Mouse (Mus musculus) layer of hippocampus, adult 18-20 months (tissue): ENCODE results near the gene Exosc5. TPM values are rescaled to one million over a fixed set of nuclear protein-coding genes. Genes with fewer than 3 reads are reported as not detected.

Experiments used
- DNase-seq, 2 experiments: peaks; one replicate each; pipeline ENCODE4 v3.0.0; 2022; ENCODE audit warnings: low spot score in 2 of 2
- long read RNA-seq: library from polyadenylated mRNA; stranded (forward); transcript quantifications from one replicate; pipeline ENCODE4 v2.0.0, GENCODE M21; 2021
- total RNA-seq, 2 experiments: library from RNA; stranded (reverse); gene quantifications; 2 replicates each; pipeline ENCODE4 v1.2.3; 2021

Gene Exosc5
- 10 to 100 TPM; 25.8 to 30.4 TPM for total RNA-seq
- long read RNA-seq, transcript Exosc5-201 (6 exons, 1,020 nt) = major isoform, 9 of 14 reads
- long read RNA-seq, partial matches to known transcripts = 0 of 14 reads
- long read RNA-seq, other reads (novel, unspliced or antisense) = 5 of 14 reads

DNA sequence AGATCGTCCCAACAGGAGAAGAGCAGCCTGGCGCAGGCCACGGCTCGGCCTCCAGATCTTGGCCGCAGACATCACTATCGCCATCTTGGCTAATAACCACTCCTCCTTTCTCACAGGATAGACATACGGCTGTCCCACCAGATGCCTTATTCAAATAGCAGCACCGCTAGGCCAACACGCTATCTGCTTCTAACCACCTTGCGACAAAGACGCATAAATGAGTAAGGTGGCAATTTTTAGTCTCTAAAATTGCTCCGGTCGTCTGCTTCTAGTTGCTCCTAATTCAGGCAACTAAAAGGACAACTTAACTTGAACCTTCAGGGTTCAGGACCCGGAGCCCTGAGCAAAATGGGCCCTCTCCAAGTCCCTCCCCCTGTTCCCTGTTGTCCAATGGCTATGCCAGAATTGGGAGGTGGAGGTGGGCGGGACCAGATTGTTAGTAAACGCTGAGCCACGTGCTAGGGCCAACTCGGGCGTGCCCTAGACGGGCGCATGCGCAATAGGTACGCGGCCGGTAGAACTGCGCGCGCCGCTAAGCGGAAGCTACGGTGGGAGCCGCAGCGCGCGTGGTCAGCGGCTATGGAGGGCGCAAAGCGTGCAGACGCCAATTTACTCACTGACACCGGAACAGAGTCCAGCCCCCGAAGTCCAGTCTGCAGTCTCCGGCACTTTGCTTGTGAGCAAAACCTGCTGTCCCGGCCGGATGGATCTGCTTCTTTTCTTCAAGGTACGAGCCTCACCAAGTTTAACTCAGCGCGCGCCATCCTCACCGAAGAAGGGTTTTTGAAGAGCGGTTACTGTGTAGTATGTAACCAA lies at the start of gene Exosc5, which contains the start of gene Bckdha:
TSS of gene Exosc5 (plus strand) at position 508 of the 816 bp plus-strand sequence.
TSS of gene Bckdha (minus strand) at position 325 of the 816 bp plus-strand sequence.
- peak; percentile 99 to 100 for DNase-seq

DNA sequence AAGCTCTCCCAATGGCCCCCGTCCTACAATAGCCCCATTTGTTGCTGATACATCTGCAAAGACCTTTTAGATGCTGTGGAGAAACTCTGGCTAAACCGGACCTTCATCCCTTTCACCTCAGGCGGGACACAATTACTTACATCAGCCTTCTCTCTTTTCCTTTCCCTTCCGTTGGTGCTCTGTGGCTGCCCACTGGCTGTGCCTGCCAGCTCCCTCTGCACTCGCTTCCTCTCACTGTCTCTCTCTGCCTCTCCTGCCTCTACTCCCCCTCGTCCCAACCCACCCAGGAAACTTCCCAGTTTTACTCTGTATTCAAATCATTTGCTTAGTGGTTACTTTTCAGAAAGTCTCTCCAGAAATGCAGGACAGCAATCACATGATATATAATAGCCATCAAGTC lies 48.9 kb upstream of the Exosc5 start:
- no peak for DNase-seq

DNA sequence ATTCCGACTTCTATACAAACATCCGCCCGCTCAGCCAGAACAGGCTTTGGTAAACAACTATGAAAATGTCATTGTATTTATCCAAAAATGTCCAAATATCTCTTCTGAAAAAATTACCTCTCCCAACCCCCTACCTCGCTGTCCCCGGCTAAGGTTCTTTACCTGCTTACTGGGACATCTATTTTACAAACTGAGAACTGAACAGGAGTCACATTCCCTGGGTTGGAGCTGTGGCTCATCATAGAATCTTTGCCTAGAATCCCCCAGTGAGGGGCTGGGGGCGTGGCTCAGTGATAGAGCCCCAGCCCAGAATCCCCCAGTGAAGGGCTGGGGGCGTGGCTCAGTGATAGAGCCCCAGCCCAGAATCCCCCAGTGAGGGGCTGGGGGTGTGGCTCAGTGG lies 47.5 kb upstream of the Exosc5 start:
- DNase-seq = no peak

DNA sequence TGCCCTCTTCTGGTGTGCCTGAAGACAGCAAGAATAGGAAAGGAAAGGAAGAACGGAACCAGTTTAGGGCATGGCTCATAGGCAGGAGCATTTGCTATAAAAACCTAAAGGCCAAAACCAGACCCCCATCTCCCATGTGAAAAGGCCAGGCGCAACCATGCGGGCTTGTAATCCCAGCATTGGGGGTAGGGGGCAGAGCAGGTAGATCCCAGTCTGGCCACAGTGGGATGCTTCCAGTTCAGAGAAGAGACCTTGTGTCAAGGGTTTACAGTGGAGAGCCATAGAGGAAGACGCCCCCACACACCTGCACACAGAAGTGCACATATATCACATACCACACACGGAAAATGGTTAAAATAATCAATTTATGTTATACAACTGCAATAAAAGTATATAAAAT lies 44.9 kb upstream of the Exosc5 start:
- DNase-seq = no peak

DNA sequence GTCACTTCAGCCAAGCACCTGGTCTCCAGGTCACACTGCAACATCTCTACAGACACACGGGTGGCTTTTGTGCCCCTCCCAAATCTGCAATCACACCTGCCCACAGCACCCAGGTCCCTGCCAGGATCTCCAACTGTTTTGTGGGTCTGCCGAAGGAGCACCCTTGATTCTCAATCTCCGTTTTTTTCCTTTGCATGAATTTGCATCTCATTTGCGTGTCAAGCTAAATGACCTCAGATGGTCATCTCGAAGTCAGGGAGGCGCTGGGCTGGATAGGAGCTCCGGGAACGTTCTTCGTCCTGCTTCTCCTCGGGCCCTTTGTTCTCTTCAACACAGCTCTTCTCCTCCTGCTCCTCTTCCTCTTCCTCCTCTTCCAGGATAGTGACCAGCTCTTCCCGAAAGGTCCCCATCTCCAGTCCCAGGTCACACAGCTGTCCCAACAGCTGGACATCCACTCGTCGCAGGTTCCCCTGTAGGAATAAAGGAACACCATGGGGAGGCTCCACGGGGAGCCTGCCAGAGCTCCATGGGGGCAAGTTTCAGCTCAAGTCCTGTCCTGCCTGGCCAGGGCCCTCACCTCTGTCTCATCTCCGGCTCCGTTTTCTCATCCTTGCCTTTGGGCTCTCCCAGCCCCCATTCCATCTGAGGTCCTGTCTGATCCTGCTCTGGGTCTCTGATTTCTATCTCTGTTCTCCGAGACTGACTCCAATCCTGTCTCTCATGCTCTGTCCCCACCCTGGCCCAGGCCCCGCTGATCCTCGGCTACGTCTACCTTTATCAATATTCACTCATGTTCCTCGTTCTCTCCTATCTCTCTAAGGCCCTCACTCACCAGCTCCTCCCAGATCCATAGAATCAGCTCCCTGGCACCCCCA lies 43.9 kb upstream of the Exosc5 start:
- DNase-seq = no peak

DNA sequence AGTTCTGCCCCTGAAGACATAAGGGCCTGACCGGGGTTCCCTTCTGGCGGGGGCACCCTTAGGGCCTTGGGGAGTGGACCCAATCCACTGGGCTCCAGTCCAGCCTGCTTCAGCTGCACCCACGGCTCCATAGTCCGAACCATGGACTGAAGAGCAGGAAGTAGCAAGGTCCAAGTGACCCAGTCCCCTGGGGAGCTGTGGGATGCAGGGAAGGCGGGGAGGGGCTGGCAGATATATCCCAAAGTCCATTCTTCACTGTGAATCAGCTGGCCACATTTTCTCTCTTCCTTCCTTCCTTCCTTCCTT lies 43.3 kb upstream of the Exosc5 start, which contains the start of gene Erich4:
TSS of gene Erich4 (minus strand) at position 187 of the 306 bp plus-strand sequence.
- no peak for DNase-seq

DNA sequence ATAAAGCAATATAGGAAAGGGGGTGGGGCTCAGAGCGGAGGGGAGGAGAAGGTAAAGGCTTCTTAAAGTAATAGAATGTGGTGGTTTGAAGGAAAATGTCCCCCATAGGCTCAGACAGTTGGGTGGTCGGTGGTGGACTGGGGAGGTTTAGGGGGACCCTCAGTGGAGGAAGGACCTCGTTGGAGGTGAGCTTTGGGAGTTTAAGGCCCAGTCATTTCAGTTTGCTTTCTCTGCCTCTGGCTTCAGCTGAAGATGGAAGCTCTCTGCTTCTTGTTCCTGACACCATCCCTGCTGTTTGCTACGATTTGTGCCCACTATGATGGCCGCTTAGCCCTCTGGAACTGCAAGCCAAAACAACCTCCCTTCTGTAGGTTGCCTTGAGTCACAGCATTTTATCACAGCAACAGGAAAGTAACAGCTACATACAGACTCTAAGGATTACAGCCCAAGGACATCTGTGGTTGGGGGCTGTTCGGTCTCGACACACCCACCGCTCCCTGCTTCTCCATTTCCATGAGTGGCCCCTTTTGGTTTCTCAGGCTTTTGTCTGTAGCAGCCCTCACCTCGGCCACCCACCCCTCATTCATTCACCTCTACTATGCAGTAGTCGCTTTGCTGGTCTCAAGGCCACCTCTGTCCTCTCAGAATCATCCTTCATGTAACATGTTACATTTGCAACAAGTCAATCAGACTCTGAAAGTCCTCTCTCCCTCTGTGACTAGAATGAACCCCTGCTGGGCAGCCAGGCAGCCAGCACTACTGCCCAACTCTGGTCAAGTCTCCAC lies 41.4 kb upstream of the Exosc5 start:
- DNase-seq = no peak

DNA sequence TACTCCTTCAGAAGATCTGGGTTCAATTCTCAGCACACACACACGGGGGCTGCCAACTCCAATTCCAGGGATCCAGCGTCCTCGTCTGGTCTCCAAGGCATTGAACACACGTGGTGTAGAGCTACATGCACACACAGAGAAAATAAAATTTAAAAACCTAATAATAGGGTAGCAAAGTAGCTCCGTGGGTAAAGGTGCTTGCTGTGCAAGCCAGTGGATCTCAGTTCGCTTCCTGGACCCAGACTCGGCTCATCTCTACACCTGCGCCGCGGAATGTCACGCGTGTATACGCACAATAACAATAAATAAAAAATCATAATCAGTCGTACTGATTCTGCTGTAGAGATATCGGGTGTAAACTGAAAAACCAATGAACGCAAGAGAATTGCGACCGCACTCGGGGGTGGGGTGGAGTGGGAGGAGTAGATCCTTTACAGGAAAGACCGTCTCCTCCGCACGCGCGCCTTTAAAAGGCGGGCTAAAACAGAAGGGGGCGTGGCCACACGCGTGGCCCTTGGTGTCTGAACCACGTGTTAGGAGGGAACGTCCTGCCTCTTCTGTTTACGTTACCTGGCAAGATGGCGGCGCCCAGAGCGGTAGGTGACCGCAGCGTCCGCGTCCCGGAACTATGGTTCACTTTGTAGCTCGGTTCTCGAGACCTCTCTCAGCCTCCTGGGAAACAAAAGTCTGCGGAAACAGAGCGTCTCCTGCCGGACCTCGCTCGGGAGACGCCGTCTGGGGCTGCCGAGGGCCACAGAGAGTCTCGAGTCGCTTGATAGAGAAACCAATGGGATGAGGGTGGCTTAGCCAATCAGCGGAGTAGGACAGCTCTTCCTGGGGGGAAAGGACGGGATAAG lies 39.9 kb upstream of the Exosc5 start, which contains the start of gene Dmac2:
TSS of gene Dmac2 (plus strand) at position 550 of the 857 bp plus-strand sequence.
- peak; percentile 93 to 97 for DNase-seq

DNA sequence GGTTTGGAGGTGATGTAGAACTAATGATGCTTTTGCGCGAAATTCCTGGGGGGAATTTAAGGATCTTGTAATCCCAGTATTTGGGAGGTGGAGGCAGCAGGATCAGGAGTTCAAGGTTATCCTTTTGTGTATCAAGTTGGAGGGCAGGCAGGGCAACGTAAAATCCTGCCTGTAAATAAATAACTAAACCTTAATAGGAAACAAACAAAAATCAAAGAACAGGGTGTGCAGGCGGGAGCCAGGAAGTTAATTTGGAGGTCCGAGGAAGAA lies 39.3 kb upstream of the Exosc5 start:
- DNase-seq = no peak

DNA sequence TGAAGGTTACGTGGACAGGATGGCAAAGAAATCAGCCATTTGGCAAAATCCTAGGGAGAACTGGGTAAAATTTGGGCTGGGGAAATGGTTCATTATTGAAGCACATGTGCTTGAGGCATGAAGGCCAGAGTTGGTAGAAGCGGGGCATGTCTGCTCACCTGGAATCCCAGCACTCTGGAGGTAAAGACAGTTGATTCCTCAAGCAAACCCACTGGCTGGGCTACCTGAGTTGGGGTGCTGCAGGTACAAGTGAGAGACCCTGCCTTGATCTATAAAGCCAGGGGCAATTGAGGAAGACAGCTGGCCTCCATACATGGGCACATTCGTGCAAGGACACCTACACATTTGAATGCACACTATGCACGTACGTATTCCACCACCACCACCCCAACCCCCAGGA lies 38.9 kb upstream of the Exosc5 start:
- no peak for DNase-seq

DNA sequence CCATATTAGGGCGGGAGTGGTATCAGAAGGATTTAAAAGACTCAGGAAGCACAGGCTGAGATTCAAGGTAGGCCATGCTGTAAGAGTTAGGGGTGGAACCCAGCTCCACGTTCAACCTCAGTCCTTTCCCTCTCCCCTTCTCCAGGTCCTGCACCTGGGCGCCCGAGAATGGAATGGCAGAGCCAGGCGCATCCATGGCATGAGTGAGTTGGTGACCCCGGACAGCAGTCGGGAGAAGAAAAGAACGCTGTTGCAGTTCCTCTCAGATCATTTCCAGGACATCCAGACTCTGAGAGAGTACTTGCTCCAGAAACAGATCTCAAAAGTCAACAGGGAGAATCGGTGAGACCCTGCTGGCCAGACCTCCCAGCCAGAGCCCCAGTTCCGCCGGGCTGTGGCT lies 38.2 kb upstream of the Exosc5 start:
- DNase-seq = no peak

DNA sequence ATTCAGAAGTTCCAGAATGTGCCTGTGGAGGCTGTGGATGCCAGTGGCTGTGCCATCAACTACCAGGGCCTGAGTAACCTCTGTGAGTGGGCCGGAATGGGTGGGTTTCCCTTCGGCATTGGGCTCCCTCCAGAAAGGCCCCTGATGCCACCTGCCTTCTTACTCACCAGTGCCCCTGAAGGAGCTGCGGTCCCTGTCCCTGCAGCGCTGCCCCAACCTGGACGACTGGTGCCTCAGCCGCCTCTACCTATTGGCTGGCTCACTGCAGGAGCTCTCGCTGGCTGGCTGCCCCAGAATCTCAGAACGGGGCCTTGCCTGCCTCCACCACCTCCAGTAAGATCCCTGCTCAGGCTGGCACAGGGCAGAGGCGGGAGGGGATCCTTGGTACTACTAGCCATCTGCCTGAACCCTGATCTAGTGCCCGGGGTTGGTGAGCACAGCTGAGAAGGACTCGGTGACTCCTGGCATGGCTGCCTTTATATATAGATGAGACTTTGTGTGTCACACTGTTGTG lies 35.0 kb upstream of the Exosc5 start:
- DNase-seq = no peak

DNA sequence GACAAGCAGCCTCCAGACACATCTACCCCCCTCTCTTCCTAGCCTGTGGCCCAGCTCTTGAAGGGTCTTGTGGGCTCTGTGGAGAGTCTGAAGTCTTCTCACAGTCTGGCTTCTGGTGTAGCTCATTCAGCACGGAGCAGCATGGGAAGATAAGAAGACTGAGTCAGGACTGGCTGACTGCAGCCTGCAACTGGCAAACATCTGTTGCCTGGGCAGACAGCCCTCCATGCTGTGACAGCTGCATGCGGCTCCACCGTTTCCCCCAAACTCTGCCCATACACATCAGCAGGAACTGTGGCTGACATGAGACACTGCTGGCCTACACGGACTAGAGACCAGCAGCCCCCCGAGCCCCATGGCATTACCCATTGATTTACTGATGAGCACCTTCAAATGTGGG lies 34.1 kb upstream of the Exosc5 start:
- no peak for DNase-seq

DNA sequence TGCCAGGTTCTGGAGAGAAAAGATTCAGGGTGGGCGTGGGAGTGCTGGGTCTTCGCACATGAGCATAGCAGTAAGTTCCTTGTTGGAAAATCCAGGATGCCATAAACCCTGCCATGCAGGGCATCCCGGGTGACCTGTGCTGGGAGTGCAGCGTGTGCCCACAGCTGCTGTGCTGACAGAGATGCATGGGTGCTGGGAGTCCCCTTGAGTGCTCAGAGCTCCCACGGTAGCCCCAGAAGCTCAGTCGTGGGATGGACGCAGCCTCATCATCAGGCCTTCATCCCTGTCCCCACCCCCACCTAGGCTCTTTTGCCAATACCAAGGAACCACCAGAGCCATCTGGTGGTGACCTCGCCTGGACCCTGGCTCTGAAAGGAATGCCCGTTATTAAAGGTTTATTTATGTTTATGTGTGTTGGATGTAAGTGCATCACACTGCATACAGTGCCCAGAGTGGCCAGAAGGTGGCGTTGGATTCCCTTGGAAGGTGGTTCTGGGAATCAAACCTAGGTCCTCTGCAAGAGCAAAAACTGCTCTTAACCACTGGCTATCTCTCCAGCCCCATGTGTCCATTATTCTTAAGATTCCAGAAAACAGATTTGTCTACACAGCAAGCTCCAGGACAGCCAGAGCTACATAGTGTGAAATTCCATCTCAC lies 33.2 kb upstream of the Exosc5 start:
- DNase-seq = no peak

DNA sequence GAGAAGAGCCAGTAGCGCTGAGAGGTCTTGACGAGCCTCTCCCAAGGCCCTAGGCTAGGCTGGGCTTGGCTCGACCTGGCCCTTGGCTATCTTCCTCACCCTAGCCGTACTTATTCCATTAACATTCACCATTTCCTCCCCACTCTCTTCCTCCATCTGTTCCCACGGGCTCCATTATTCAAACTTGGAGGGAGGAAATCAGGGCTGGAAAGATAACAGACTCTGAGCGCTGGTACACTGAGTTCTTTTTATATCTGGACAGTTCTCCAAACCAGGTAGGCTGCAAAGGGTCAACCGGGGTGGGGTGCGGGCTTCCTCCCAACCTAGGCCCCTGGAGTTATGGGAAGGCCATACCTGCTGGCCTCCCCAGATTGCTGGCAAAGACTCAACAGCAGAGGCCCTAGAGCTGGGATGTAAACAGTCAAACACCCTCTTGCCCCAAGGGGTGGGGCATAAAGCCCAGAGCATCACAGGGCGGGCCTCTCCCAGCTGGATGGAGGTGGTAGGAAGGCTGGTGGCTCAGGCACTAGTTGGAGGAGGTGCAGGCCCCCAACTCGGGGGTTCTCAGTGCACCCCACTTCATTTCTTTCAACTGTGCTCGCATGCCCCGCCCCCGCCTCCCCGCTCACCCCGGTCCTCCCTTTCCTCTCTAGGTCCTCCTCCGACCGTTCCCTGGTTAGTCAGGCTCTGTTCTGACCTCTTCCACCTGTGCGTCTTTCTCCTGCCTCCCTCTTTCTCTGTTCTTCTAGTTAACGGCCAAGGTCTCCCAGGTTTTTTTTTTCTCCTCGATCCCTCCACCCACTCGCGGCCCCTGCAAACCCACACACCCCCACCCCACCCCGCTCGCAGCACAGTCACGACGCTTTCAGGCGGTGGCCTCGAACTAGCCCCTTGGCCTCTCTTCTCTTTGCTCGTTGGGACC lies 32.2 kb upstream of the Exosc5 start, which contains the start of gene B3gnt8:
TSS of gene B3gnt8 (plus strand) at position 146 of the 922 bp plus-strand sequence.
- DNase-seq = no peak

DNA sequence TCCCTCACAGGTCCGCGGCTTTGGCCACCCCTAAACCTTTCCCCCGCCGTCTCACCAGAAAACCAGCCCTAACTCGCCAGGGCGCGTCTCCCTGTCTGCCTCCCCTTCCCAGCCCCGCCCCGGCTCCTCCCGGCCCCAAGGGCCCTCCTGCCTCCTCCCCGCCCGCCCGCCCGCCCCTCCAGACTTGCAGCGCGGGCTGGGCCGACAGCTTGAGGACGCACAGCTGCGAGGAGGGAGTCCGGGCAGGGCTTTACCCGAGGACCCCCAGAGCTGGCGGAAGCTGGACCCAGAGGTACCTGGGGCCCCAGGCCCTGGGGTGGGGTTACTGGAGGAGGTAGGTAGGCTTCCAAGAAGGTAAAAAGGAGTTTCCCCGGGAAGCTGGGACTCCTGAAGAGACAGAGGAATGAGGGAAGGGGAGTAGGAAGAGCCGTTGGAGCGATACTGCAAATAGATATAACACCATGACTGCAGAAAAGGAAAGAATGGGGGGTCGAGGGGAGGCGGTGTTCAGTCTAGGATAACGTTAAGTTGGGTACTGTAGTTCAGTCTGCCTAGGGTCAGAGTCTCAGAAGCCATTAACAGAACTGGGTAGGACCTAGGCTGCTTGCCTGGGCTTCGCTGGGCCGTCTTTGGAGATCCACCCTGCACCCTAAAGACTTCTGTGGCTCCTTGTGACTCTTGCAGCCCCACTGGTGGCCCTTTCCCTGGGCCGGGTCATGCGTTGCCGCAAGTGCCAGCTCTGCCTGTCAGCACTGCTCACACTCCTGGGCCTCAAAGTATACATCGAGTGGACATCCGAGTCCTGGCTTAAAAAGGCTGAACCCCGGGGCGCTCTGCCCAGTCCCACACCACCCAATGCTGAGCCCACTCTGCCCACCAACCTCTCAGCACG lies 31.3 kb upstream of the Exosc5 start:
- DNase-seq = no peak

DNA sequence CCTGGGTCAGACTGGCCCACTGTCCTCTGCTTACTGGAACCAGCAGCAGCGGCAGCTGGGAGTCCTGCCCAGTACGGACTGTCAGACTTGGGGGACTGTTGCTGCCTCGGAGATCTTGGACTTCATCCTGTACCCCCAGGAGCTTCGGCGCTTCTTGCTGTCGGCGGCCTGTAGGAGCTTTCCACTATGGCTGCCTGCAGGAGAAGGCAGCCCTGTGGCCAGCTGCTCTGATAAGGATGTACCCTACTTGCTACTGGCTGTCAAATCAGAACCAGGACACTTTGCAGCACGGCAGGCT lies 30.7 kb upstream of the Exosc5 start:
- DNase-seq = no peak

DNA sequence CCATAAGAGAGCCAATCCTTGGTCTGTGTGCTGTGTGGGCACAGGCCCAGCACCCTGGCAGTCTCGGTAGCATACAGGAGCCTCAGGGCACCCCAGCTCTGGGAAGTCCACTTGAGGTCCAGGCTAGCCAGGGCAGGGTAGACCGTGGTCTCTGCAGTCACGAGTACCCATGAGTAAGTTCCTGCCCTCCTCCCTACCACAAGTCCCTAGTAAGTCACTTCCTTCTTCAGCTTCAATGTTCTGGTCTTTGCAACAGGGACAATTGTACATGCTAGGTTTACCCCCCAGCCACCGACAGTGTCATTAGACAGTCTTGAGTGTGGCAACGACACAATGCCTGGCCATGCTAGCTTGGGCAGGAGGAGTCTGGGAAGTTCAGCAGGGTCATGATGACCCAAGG lies 26.3 kb upstream of the Exosc5 start:
- no peak for DNase-seq
